Mouse (Mus musculus) layer of hippocampus, adult 2 months (tissue): ENCODE measurements around the gene Ccne1. TPM values are rescaled to one million over a fixed set of nuclear protein-coding genes. Genes with fewer than 3 reads are reported as not detected.

ENCODE experiments used
- DNase-seq, 2 experiments: peaks; one replicate each; pipeline ENCODE4 v3.0.0; 2022; ENCODE audit warnings: low spot score in 2 of 2
- H3K27ac ChIP-seq: fragments of 200-600 bp; 2 replicates; pipeline ENCODE4 v1.8.1; 2022
- H3K4me3 ChIP-seq: fragments of 200-600 bp; 2 replicates; pipeline ENCODE4 v1.8.1; 2022; ENCODE audit warnings: mild to moderate bottlenecking
- CTCF ChIP-seq: fragments of 200-600 bp; conservative IDR thresholded peaks from 2 replicates; pipeline ENCODE4 v1.8.1; 2022; ENCODE audit warnings: antibody characterized with exemption, mild to moderate bottlenecking, moderate library complexity
- total RNA-seq, 2 experiments: library from RNA; stranded (reverse); gene quantifications; 2 replicates each; pipeline ENCODE4 v1.2.3; 2021

The Ccne1 gene
- total RNA-seq, 2 experiments from 2014 or later: 13.5 to 13.7 TPM

DNA sequence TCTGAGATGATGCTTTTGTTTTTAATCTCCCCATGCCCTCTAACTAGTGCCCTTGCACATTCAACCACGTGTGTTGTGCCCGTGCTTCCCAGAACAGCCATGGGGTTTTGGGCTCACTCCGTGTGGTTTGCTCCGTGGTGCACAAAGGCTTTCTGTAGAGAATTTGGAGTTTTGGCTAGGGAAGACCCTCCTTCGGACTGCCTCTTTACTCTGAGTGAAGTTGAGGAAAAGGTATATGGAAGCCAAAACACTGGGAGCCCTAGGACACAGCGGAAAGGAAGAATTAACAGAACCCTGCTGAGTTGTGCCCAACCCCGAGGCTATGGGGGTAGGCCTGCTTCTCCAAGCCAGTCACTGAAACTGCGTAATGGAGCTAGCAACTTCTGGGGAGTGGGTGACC lies 20.9 kb downstream of the Ccne1 start:
- no peak for TF ChIP-seq CTCF
- H3K4me3 ChIP-seq: no peak overlapping the region
- no peak overlapping the region for H3K27ac ChIP-seq
- DNase-seq: no peak

DNA sequence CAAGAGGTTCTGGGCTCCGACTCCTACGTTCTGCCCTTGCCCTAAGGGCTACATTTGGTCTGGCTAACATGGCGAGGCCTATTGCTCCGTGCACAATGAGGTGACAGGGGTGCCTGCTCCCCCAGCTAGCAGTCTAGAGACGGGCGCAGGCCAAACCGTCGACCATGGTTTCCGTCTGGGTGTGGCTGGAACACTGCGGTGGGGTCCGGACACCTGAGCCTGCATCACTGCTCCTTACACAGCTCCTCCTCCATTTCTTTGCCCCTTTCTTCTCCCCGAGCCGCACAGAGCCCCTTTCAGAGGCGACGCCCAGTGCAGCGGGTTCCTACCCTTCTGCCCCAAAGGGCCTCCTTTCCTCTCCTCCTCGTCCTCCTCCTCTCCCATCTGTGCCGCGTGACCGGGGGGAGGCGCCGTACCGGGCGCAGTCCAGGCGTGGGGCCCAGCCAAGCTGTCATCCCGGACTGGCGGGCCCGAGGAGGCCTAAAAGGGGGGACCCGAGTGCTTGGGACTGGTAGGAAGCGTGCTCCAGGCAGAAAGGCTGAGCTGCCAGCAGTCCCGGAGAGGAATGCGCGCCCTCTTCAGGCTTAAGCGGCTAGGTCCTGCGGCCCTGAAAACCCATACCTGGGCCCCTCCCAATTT lies 21.6 kb downstream of the Ccne1 start:
- DNase-seq: no peak
- peak; percentile 65 for TF ChIP-seq CTCF
- H3K4me3 ChIP-seq: peak overlapping the region; percentile 53
- H3K27ac ChIP-seq: no peak overlapping the region

DNA sequence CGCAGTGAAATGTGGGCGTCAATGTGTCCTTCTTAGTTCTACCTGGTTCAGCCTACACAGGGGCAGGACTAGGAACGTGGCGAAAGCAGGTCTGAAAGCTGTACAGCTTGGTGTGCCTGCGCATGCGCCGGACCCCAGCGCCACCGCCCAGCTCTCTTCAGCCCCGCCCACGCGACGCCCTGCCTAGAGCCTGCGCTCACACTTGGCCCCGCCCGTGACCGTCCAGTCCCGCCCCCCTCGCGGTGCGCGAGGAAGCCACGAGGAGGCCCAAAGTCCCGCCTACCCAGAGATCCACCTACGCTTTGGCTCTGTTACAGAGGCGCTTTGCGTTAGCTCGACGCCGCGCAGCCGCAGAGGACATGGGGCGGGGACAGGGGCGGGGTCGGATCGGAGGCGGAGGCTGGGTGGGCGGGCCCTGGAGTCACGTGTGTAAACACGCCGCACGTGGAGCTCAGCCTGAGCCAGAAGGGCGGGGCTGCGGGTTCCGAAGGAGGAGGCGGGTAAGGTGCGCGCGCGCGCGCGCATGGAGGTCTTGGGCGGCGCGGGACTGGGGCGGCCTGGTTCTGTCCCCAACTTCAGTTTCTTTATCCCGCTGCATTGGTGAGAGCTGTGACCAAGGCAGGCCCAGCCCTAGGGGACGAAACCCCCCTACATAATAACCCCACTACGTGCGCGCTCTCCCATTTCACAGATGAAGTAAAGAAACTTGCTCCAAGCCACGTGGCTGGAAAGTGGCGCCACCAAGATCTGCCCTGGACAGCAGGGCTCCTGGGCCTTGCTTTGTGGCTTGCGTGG lies 22.4 kb downstream of the Ccne1 start:
- Histone ChIP-seq H3K27ac (peak overlapping the region; percentile 86), H3K4me3 (peak overlapping the region; percentile 53)
- TF ChIP-seq CTCF: peak; percentile 12; the same call in 1 of the 2 replicates
- DNase-seq: peak; percentile 99

DNA sequence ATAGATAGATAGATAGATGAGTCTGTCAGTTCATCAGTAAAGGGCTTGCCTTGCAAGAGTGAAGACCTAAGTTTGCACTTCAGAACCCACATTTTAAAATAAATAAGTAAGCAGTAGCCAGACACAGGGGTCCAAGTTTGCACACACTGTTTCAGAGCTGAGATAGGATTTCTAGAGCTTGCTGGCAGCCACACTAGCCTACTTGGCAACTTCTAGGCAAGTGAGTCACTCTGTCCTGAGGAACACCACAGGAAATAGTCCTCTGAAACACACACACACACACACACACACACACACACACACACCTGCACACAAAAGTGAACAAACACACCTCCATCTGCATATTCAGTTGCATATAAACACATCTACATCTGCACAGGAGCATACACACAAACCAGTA lies 24.4 kb downstream of the Ccne1 start:
- no peak for TF ChIP-seq CTCF
- DNase-seq: no peak

DNA sequence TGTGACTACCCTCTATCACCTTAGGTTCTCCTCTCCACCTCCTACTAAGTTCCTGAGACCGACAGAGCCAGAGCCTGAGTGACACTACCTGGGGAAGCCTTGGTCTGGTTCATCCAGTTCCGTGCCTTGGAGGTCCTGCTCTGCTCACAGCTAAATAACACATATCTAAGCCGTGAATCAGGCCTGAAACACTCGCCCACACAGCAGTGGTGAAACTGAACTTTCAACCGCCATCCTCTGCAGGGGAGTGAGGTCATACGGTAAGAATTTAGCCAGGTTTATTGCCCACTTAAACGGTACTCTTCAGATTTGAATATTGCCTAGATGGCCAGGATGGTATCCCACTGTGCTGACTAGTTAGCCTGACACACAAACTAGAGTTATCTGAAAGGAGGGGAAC lies 30.1 kb downstream of the Ccne1 start:
- no peak for TF ChIP-seq CTCF
- no peak for DNase-seq
- Histone ChIP-seq H3K27ac (no peak overlapping the region), H3K4me3 (no peak overlapping the region)

More for the DNA sequence above, 24.4 kb downstream of the Ccne1 start:
- Histone ChIP-seq H3K27ac (no peak overlapping the region), H3K4me3 (no peak overlapping the region)

DNA sequence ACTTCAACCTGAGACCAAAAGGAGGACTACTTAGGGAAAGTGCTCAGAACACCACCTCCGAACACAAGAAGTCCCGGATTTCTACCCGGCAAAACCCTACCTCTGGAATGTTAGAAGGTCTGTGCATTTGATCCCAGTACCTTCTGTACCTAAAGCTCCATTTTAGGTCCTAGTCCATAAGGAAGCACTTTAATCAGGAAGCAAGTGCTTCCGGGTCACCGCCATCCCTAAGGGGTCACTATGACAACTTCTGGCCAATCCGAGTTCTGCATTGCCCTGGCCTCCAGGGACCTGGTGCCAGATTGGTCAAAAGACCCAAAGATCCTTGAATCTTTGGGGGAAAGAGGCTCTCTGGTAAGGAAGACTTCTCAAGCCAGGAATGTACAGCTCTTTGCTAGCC lies 31.8 kb downstream of the Ccne1 start:
- Histone ChIP-seq H3K27ac (no peak overlapping the region), H3K4me3 (no peak overlapping the region)
- DNase-seq: no peak
- no peak for TF ChIP-seq CTCF

DNA sequence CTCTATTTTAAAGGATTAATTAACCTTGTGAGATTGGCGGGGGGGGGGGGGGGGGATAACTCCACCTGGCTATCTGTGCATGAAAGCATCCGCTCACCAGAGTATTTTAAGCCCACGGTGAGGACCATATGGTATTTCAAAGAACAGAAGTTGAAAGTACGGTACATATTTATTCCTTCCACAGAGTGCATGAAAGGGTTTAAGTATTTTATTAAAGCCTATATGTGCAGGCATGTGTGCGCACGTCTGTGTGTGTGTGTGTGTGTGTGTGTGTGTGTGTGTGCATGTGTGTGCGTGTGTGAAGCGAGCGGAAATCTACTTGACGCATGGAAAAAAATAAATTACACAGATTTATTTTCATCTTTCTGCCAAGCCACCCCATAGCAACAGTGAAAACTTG lies 32.4 kb downstream of the Ccne1 start:
- no peak for DNase-seq
- TF ChIP-seq CTCF: no peak
- no peak overlapping the region for H3K27ac ChIP-seq
- peak overlapping the region; percentile 24 for H3K4me3 ChIP-seq

DNA sequence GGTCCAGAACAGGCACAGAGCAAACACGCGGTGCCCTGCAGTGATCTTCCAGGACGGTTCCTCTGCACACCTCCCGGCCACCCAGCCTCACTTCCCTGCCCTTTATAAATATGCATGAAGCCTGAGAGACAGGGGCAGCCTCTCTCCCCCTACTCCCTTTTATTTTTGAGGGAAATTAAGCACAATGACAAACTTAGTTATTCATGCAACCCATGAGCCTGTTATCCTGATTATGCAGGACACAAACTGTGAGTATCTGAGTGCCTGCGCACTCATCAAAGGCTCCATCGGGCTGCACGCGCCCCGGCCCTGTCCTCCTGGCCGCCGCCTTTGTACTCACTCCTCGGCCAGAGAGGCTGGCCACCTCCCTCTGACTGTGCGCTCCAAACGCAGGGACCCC lies 32.8 kb downstream of the Ccne1 start:
- TF ChIP-seq CTCF: no peak
- DNase-seq: no peak

DNA sequence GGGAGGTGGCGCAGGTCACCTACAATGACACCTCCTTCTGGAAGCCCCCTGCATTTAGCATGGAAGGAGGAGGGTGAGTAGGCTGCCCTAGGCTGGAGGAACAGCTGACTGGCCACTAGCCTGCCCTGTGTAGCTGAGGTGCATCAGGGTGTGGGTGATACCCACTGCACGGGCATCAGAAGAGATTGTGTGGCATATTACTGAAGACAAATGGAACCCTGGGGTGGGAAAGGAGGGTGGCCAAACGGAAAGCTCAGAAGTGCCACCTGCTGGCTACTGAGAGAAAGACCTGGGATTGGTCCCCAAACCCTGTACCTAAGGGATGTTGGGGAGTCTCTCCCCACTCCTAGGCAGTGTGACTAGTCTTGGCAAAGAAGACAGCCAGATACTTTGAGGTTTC lies 33.6 kb downstream of the Ccne1 start:
- peak; percentile 68 to 76 for DNase-seq
- peak; percentile 92 for TF ChIP-seq CTCF
- H3K4me3 ChIP-seq: no peak overlapping the region
- no peak overlapping the region for H3K27ac ChIP-seq

More for the DNA sequence above, 32.8 kb downstream of the Ccne1 start:
- Histone ChIP-seq H3K4me3 (peak overlapping the region; percentile 24), H3K27ac (no peak overlapping the region)

DNA sequence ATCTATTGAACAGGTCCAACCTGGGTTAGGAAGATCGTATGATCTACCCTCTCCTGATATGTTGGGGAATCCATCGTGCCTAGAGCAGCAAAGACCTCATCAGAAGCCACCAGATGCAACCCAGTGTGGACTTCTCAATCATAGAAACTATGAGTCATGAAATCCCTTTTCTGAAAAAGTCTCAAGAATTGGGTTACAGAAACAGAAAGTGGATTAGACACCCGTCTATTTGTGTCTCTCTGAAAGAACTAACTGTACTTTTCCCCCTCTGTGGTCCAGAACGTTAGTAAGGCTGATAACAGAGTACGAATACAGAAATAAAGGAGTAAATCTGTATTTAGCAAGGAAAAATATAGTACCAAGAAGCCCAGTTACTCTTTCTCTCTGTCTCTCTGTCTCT lies 36.3 kb downstream of the Ccne1 start:
- no peak overlapping the region for H3K4me3 ChIP-seq
- no peak for DNase-seq
- no peak overlapping the region for H3K27ac ChIP-seq
- no peak for TF ChIP-seq CTCF

DNA sequence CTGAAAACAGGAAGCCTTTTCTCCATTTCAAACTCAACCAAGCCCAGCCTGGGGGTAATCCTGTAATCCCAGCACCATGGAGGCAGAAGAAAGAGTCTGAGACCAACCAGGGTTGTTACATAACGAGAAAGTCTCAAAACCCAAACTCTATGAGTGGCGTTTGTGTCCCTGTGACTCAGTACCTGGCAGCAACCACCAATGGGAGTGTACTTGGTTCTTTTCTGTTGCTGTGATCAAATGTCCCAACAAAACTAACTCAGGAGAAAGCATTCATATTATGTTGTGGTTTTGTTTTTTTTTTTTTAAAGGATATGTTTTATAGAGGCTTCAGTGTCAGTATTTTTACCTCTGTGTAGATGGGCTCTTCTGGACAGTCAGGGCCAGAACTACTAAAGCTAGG lies 36.7 kb downstream of the Ccne1 start:
- no peak overlapping the region for H3K27ac ChIP-seq
- TF ChIP-seq CTCF: no peak
- H3K4me3 ChIP-seq: no peak overlapping the region
- DNase-seq: no peak

DNA sequence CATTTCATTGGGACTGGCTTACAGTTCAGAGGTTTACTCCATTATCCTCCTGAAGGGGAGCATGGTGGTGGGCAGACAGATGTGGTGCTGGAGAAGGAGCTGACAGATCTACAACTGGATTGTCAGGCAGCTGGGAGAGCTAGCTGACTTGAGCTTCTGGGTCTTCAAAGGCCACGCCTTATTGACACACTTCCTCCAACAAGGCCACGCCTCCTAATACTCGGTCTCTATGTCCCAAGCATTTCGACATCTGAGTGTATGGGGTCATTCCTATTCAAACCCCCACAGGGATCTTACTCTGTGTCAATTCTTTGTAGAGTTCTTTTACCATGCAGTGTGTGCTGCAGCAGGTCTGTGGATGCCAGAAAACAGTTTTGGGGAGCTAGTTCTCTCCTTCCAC lies 42.9 kb downstream of the Ccne1 start:
- no peak overlapping the region for H3K27ac ChIP-seq
- no peak overlapping the region for H3K4me3 ChIP-seq
- no peak for TF ChIP-seq CTCF
- DNase-seq: no peak

DNA sequence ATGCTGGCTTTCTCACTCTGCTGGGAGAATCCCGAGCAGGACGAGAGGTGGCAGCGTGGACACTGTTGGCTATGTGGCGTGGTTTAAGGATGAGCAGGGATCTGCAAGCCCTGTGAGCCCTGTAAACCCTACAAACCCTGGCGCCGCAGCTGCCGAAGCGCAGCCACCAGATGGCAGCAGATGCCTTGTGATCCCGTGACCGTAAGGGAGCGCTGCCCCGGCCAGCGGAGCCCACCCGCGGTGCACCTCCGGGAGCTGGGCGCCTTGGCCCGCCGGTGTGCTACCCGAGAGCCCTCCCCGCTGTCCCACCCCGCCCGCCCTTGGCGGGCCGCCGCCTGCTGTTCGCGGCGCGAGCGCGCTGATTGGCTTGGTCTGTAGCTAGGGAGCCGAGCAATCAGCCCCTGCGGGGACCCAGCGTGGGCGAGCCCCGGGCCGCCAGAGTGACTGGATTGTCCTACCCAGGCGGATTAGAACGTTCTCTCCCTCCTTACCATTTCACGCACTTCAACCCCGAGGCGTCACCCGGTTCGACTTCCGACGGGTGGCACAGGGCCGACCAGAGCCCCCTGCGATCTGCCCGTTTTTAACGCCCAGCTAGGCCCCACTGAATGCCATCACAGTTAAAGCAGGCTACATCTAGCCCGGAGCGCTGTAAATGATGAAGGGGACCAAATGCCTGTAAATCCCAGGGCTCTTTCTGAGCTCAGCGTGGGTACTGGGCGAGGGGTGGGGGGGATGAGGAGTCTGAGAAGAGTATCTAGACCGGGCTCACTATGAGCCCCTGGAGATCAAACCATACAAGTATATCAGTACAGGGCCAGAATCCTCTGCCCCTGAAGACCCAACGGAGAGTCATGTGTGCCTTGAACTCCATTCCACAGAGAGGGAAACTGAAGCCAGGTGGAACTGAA lies 46.0 kb downstream of the Ccne1 start:
- TF ChIP-seq CTCF: peak; percentile 87
- DNase-seq: peak; percentile 84 to 85
- H3K27ac ChIP-seq: peak overlapping the region; percentile 88
- peak overlapping the region; percentile 77 for H3K4me3 ChIP-seq
